Mouse (Mus musculus): Measurements from ENCODE around the gene Abca13. TPM values are rescaled to one million over a fixed set of nuclear protein-coding genes. Genes with fewer than 3 reads are reported as not detected.
"Not testable (repeated sequence)": the region's sequence is repeated elsewhere in the genome, so short reads cannot be mapped to it uniquely, and the experiment has no call there.

The Abca13 gene
- polyA plus RNA-seq (2012; rRNA removed) (0.01 and 0.03 TPM in 2 replicates), polyA plus RNA-seq (2014; fragmentation: Nextera tagmentation; extraction: Ambion mirVana) (0.01 TPM in 1 of 2 replicates, not detected in the other)

DNA sequence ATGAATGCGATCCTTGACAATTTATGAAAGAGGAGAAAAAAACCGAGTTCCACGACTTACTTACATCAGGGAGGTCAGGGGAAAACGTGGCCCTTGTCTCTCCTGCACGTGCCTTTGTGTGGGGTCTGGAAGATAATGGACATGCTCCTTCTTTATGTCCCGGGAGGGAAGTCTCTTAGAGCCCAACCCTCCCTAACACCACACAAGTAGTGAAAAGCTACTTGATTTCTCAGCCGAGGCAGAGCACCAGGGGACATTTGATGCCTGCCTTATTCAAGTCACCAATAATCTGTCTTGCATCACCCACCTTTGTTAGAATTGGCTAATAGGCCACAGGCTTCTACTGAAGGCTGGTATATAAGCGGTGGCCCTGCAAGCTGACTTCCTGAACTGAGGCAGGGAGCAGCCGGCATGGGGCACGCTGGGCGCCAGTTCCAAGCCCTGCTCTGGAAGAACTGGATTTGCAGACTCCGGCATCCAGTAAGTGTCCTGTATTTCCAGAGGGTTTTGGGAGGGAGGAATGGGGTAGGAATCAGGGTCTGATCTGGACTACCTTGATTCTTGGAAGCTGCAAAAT is at the start of gene Abca13:
Gene Abca13, plus strand, starts transcription at position 388 of the 577 bp plus-strand sequence.
- ATAC-seq (ENCODE audit: low FRiP score, low read depth), result no peak
- no peak for TF ChIP-seq POLR2A (IDR thresholded peaks at IDR 0.05; ENCODE audit: borderline replicate concordance, extremely low read depth, insufficient read depth, insufficient read length)
- H3K4me1 ChIP-seq (ENCODE audit: control insufficient read depth, insufficient read depth, low read length), result no peaks in the 10 kb centered on the region

DNA sequence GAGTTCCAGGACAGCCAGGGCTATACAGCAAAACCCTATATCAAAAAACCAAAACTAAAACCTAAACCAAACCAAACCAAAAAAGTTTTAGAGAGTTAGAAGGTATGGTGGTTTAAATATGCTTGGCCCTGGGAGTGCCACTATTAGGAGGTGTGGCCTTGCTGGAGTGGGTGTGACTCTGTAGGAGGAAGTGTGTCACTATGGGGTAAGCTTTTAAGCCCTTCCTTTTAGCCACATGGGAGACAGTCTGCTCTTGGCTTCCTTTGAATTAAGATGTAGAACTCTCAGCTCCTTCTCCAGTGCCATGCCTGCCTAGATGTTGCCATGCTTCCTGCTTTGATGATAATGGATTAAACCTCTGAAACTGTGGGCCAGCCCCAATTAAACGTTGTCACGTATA is 46.6 kb upstream of the Abca13 start:
- ATAC-seq (ENCODE audit: low FRiP score, low read depth) (no peak), DNase-seq (ENCODE audit: low spot score) (no peak)
- no peaks in the 10 kb centered on the region for H3K27me3 ChIP-seq (ENCODE audit: control insufficient read depth, insufficient read depth, low read length)
- 68% methylated on average over 2 of the region's 2 CpGs for WGBS
- H3K4me1 ChIP-seq (ENCODE audit: control insufficient read depth, insufficient read depth, low read length), result no peaks in the 10 kb centered on the region
- no peak overlapping the region for H3K4me3 ChIP-seq (replicated peaks; ENCODE audit: low read length)
- no peak overlapping the region for H3K27ac ChIP-seq (replicated peaks; ENCODE audit: low read depth, low read length)
- no peak overlapping the region for H3K9ac ChIP-seq (ENCODE audit: low read depth, low read length, severe bottlenecking)
- no peaks in the 10 kb centered on the region for H3K36me3 ChIP-seq (ENCODE audit: control insufficient read depth, insufficient read depth, low read length)
- no peak for TF ChIP-seq POLR2A (IDR thresholded peaks at IDR 0.05; ENCODE audit: borderline replicate concordance, extremely low read depth, insufficient read depth, insufficient read length)
- no peak overlapping the region for H3K4me2 ChIP-seq (replicated peaks; ENCODE audit: low read depth, low read length, severe bottlenecking)
- H3K9me3 ChIP-seq (ENCODE audit: control insufficient read depth, low read length), result no peaks in the 10 kb centered on the region

More for the DNA sequence above, at the start of gene Abca13:
- Histone ChIP-seq H3K27ac (replicated peaks; ENCODE audit: low read depth, low read length) (no peak within 1 kb of the TSS), H3K9ac (ENCODE audit: low read depth, low read length, severe bottlenecking) (no peak within 1 kb of the TSS), H3K4me2 (replicated peaks; ENCODE audit: low read depth, low read length, severe bottlenecking) (no peak within 1 kb of the TSS), H3K9me3 (ENCODE audit: control insufficient read depth, low read length) (no peaks in the 10 kb centered on the region), H3K36me3 (ENCODE audit: control insufficient read depth, insufficient read depth, low read length) (no peaks in the 10 kb centered on the region), H3K4me3 (replicated peaks; ENCODE audit: low read length) (no peak within 1 kb of the TSS), H3K27me3 (ENCODE audit: control insufficient read depth, insufficient read depth, low read length) (no peaks in the 10 kb centered on the region)
- WGBS, result 46% methylated on average over 12 of the region's 12 CpGs
- DNase-seq (ENCODE audit: low spot score), result no peak

DNA sequence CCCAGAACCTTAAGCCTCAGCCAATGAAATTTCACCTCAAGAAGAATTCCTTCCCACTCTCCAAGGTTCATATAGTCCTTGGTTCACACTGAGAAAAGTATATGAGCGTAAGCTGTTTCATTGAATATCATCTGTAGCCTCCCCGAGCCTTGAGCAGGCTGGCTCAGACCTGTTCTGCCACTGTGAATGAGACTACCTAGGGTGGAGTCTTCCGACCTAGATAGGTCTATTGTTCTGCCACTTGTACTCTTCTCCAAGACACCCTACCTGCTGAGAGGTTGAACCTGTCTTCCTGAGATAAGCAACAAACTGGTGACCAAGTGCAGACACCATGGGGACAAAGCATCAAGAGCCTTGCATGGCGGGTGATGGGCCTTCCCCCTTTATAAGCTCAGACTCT is 45.6 kb upstream of the Abca13 start:
- no peak for ATAC-seq (ENCODE audit: low FRiP score, low read depth)
- WGBS, result 90% methylated on average over 4 of the region's 4 CpGs

DNA sequence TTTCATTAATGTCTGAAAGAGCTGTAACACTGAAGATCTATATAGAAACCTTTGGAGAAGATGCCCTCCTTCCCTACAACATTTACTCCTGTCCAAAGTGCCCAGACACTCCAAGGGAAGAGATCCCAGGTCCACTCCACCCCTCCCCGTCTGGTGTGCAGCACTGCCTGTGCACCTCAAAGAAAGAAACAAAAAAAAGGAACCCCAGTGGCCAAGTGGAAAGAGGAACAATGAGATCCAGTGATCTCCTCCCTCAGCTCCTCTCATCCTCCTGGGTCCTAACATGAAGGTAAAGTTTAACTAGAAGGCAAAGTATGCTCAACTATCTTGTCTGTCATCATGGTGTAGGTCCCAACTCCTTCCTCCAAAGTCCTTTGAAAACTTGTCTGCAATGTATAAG is 45.1 kb upstream of the Abca13 start:
- no peaks in the 10 kb centered on the region for H3K27me3 ChIP-seq (ENCODE audit: control insufficient read depth, insufficient read depth, low read length)
- WGBS, result 85% methylated on average over 1 of the region's 1 CpGs
- ATAC-seq (ENCODE audit: low FRiP score, low read depth), result no peak

More for the DNA sequence above, 45.6 kb upstream of the Abca13 start:
- TF ChIP-seq POLR2A (IDR thresholded peaks at IDR 0.05; ENCODE audit: borderline replicate concordance, extremely low read depth, insufficient read depth, insufficient read length), result no peak
- no peak for DNase-seq (ENCODE audit: low spot score)
- Histone ChIP-seq H3K4me2 (replicated peaks; ENCODE audit: low read depth, low read length, severe bottlenecking) (no peak overlapping the region), H3K4me3 (replicated peaks; ENCODE audit: low read length) (no peak overlapping the region), H3K27ac (replicated peaks; ENCODE audit: low read depth, low read length) (no peak overlapping the region), H3K4me1 (ENCODE audit: control insufficient read depth, insufficient read depth, low read length) (no peaks in the 10 kb centered on the region), H3K27me3 (ENCODE audit: control insufficient read depth, insufficient read depth, low read length) (no peaks in the 10 kb centered on the region), H3K9me3 (ENCODE audit: control insufficient read depth, low read length) (no peaks in the 10 kb centered on the region), H3K36me3 (ENCODE audit: control insufficient read depth, insufficient read depth, low read length) (no peaks in the 10 kb centered on the region), H3K9ac (ENCODE audit: low read depth, low read length, severe bottlenecking) (no peak overlapping the region)

DNA sequence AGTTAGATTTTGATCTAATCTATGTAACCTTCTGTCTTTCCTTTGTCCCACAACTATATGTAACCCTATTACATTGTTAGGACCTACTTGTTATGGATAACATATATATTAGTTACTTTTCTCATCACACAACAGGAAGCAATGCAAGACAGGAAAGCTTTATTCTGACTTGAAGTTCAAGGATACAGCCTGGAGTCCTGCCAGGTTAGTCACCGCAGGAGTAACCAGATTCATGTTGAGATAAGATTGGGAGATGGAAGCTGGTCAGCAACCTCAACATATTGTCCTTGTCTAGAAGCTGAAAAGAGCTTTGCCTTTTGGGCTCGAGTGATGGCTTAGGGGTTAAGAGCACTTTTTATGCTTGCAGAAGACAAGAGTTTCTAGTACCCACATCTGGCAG is 43.5 kb upstream of the Abca13 start:
- no peak overlapping the region for H3K4me3 ChIP-seq (replicated peaks; ENCODE audit: low read length)
- no peaks in the 10 kb centered on the region for H3K27me3 ChIP-seq (ENCODE audit: control insufficient read depth, insufficient read depth, low read length)
- no peak overlapping the region for H3K9ac ChIP-seq (ENCODE audit: low read depth, low read length, severe bottlenecking)
- H3K4me1 ChIP-seq (ENCODE audit: control insufficient read depth, insufficient read depth, low read length), result no peaks in the 10 kb centered on the region
- no peak overlapping the region for H3K4me2 ChIP-seq (replicated peaks; ENCODE audit: low read depth, low read length, severe bottlenecking)
- no peak for DNase-seq (ENCODE audit: low spot score)
- WGBS, result 76% methylated on average over 2 of the region's 2 CpGs
- no peaks in the 10 kb centered on the region for H3K36me3 ChIP-seq (ENCODE audit: control insufficient read depth, insufficient read depth, low read length)
- H3K27ac ChIP-seq (replicated peaks; ENCODE audit: low read depth, low read length), result no peak overlapping the region
- H3K9me3 ChIP-seq (ENCODE audit: control insufficient read depth, low read length), result no peaks in the 10 kb centered on the region
- ATAC-seq (ENCODE audit: low FRiP score, low read depth), result no peak
- TF ChIP-seq POLR2A (IDR thresholded peaks at IDR 0.05; ENCODE audit: borderline replicate concordance, extremely low read depth, insufficient read depth, insufficient read length), result no peak

More for the DNA sequence above, 45.1 kb upstream of the Abca13 start:
- H3K9me3 ChIP-seq (ENCODE audit: control insufficient read depth, low read length), result no peaks in the 10 kb centered on the region
- H3K9ac ChIP-seq (ENCODE audit: low read depth, low read length, severe bottlenecking), result no peak overlapping the region
- H3K36me3 ChIP-seq (ENCODE audit: control insufficient read depth, insufficient read depth, low read length), result no peaks in the 10 kb centered on the region
- no peak for TF ChIP-seq POLR2A (IDR thresholded peaks at IDR 0.05; ENCODE audit: borderline replicate concordance, extremely low read depth, insufficient read depth, insufficient read length)
- no peak overlapping the region for H3K4me3 ChIP-seq (replicated peaks; ENCODE audit: low read length)
- H3K4me2 ChIP-seq (replicated peaks; ENCODE audit: low read depth, low read length, severe bottlenecking), result no peak overlapping the region
- no peak overlapping the region for H3K27ac ChIP-seq (replicated peaks; ENCODE audit: low read depth, low read length)
- DNase-seq (ENCODE audit: low spot score), result no peak
- H3K4me1 ChIP-seq (ENCODE audit: control insufficient read depth, insufficient read depth, low read length), result no peaks in the 10 kb centered on the region

DNA sequence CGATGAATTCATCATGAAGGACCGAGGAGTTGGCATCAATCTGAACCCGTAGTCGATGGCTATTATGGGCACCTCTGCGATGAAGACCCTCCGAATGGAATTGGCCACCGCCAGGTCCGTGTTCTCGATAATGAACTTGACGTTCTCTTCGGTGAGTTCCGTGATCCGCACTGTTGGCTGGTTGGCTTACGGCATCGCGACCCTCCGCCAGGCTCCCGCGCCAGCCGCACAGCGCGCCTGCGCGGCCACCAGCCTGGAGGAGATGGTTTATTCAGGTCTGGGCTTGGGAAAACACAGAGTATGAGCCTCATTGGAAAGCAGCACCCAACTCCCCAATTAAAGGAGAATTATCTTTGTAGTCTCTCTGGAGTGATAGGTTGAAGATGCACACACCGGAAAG is 41.3 kb upstream of the Abca13 start:
- H3K4me2 ChIP-seq (replicated peaks; ENCODE audit: low read depth, low read length, severe bottlenecking); H3K36me3 ChIP-seq (ENCODE audit: control insufficient read depth, insufficient read depth, low read length); H3K27me3 ChIP-seq (ENCODE audit: control insufficient read depth, insufficient read depth, low read length); H3K4me1 ChIP-seq (ENCODE audit: control insufficient read depth, insufficient read depth, low read length); H3K4me3 ChIP-seq (replicated peaks; ENCODE audit: low read length); H3K27ac ChIP-seq (replicated peaks; ENCODE audit: low read depth, low read length); H3K9me3 ChIP-seq (ENCODE audit: control insufficient read depth, low read length); H3K9ac ChIP-seq (ENCODE audit: low read depth, low read length, severe bottlenecking); ATAC-seq (ENCODE audit: low FRiP score, low read depth); DNase-seq (ENCODE audit: low spot score): not testable (repeated sequence)
- 83% methylated on average over 25 of the region's 25 CpGs for WGBS

Measured in limb, embryonic 14.5 days (tissue).